Mouse (Mus musculus): ENCODE data around the gene Dyx1c1. TPM values are rescaled to one million over a fixed set of nuclear protein-coding genes. Genes with fewer than 3 reads are reported as not detected.
A peak's percentile ranks its signal among the peaks of the same experiment; 100 is the strongest.

Gene Dyx1c1
- polyA plus RNA-seq, 1 experiment from 2014 or later, result 2.4 TPM

DNA sequence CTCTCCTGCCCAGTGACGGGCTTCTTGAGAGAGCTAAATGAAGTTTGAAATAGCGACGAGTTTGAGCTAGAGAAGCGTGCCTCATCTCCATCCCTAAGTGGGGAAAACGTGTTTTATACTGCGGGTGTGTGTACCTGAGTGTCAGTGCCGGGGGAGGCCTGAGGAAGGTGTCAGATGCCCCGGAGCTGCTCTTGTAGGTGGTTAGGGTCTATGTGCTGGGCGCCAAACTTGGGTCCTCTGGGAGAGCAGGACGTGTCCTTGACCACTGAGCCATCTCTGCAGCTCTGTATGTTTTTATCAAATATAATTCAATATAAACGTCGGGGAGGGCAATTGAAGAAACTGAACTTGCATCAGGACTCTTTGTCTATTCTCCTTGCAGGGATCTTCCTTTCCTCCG is 14.3 kb upstream of the Dyx1c1 start:
- Histone ChIP-seq H3K4me3 (no peak overlapping the region), H3K27me3 (no peaks in the 10 kb centered on the region), H3K9ac (no peak overlapping the region), H3K27ac (replicated peaks) (no peak overlapping the region), H3K36me3 (peaks cover 38% of the 10 kb centered on the region), H3K4me2 (no peak overlapping the region), H3K9me3 (0 out of 2 replicates have a peak, but pooled peaks cover 7% of the 10 kb centered on the region), H3K4me1 (replicated peaks) (no peaks in the 10 kb centered on the region)
- ATAC-seq (ENCODE audit: low read depth), result no peak
- WGBS, result 92% methylated on average over 13 of the region's 13 CpGs

DNA sequence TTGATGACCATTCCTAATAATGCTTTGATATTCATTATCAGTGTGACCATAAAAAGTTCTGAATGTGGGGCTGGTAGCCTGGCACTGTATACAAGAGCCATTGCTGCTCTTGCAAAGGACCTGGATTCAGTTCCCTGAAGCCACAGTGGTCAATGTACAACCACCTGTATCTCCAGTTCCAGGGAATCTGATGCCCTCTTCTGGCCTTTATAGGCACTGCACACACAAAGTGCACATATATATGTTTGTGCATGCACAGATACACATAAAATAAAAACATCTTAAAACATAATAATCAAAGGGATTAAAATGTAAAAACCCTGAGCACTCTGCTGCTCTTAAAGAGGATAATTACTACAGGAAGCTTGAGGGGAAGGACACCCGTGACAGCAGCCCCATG is 11.6 kb upstream of the Dyx1c1 start:
- WGBS, result 100% methylated on average over 1 of the region's 1 CpGs
- ATAC-seq (ENCODE audit: low read depth), result no peak
- peaks cover 38% of the 10 kb centered on the region for H3K36me3 ChIP-seq
- H3K27me3 ChIP-seq, result no peaks in the 10 kb centered on the region
- no peak overlapping the region for H3K9ac ChIP-seq
- H3K4me2 ChIP-seq, result no peak overlapping the region
- H3K9me3 ChIP-seq, result 0 out of 2 replicates have a peak, but pooled peaks cover 7% of the 10 kb centered on the region
- no peaks in the 10 kb centered on the region for H3K4me1 ChIP-seq (replicated peaks)
- no peak overlapping the region for H3K4me3 ChIP-seq
- H3K27ac ChIP-seq (replicated peaks), result no peak overlapping the region

DNA sequence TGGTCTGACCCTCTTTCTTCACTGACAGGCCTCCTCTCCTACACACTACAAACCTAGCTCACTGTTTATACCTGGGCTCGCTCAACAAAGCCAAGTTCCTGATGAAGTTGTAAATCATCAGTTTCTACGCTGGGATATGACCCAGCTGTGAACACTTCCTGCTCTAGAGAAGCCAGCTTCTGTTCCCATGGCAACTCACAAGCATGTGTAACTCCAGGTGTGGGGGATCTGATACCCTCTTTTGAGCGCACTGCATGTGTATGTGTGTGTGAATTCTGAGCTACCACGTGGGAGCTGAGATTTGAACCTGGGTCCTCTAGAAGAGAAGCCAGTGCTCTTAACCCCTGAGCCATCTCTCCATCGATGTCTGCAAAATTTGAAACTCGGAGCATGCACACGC is 9.0 kb upstream of the Dyx1c1 start:
- WGBS, result 72% methylated on average over 7 of the region's 7 CpGs
- peaks cover 24% of the 10 kb centered on the region for H3K36me3 ChIP-seq
- 0 out of 2 replicates have a peak, but pooled peaks cover 7% of the 10 kb centered on the region for H3K9me3 ChIP-seq
- ATAC-seq (ENCODE audit: low read depth), result no peak
- H3K9ac ChIP-seq, result no peak overlapping the region
- no peaks in the 10 kb centered on the region for H3K27me3 ChIP-seq
- no peaks in the 10 kb centered on the region for H3K4me1 ChIP-seq (replicated peaks)
- no peak overlapping the region for H3K27ac ChIP-seq (replicated peaks)
- H3K4me2 ChIP-seq, result no peak overlapping the region
- H3K4me3 ChIP-seq, result no peak overlapping the region

DNA sequence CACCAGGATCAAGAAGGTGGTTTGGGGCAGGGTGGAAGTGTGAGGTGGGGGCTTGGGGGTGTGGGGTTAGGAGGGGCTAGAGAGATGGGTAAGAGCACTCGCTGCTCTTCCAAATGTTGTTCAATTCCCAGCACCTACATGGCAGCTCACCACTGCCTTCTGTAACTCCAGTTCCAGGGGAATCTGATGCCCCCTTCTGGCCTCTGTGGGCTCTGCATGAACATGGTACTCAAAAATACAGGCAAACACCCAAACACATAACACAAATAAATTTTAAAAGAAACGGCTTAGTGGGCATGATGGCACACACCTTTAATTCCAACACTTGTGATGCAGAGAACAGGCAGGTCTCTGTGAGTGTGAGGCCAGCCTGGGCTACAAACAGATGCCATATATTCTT is 3.8 kb upstream of the Dyx1c1 start:
- no peak overlapping the region for H3K27ac ChIP-seq (replicated peaks)
- H3K4me2 ChIP-seq, result no peak overlapping the region
- H3K27me3 ChIP-seq, result no peaks in the 10 kb centered on the region
- H3K36me3 ChIP-seq, result no peaks in the 10 kb centered on the region
- H3K9me3 ChIP-seq, result no peaks in the 10 kb centered on the region
- ATAC-seq (ENCODE audit: low read depth), result no peak
- H3K4me1 ChIP-seq (replicated peaks), result peaks cover 11% of the 10 kb centered on the region
- H3K9ac ChIP-seq, result no peak overlapping the region
- H3K4me3 ChIP-seq, result no peak overlapping the region
- WGBS, result 51% methylated on average over 2 of the region's 2 CpGs

DNA sequence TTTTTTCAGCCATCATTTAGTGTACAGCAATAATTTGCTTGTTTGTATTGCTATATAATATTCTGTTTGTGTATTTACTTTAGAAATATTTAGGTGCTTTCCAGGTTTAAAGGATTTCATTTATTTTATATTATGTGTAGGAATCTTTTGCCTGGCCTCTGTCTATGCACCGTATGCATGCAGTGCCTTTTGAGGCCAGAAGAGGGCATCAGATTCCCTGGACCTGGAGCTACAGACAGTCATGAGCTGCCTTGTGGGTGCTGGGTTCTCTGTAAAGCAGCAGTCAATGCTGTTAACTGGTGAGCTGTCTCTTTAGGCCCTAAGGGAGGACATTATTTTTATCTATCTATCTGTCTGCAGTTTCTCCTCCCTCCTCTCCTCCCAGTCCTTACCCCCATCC is 3.0 kb upstream of the Dyx1c1 start:
- Histone ChIP-seq H3K9ac (no peak overlapping the region), H3K27me3 (no peaks in the 10 kb centered on the region), H3K36me3 (no peaks in the 10 kb centered on the region), H3K9me3 (no peaks in the 10 kb centered on the region), H3K27ac (replicated peaks) (no peak overlapping the region), H3K4me2 (no peak overlapping the region), H3K4me3 (no peak overlapping the region), H3K4me1 (replicated peaks) (peaks cover 11% of the 10 kb centered on the region)
- no peak for ATAC-seq (ENCODE audit: low read depth)
- 13% methylated on average over 1 of the region's 1 CpGs for WGBS

DNA sequence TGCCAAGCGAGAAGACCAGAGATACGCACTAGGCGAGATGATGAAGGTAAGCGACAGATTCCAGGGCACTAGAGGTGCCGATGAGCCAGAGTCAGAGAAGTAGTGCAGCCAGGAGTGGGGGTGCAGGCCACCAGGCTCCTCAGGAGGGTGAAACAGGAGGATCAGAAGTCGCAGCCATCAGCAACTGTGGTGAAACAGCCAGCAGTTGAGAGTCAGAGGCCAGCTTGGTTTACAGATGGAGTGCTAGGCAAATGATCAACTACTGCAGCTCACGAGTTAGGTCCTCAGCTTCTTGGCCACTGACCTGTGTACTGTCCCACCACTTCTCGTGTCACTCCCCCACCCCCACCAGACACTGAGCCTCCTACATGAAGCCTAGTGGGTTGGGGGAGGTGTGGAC is 2.8 kb downstream of the Dyx1c1 start:
- Histone ChIP-seq H3K4me3 (no peak overlapping the region), H3K36me3 (no peaks in the 10 kb centered on the region), H3K9me3 (no peaks in the 10 kb centered on the region), H3K4me1 (replicated peaks) (peaks cover 11% of the 10 kb centered on the region), H3K9ac (no peak overlapping the region), H3K4me2 (no peak overlapping the region), H3K27ac (replicated peaks) (no peak overlapping the region), H3K27me3 (no peaks in the 10 kb centered on the region)
- no peak for ATAC-seq (ENCODE audit: low read depth)
- WGBS, result 83% methylated on average over 8 of the region's 8 CpGs

DNA sequence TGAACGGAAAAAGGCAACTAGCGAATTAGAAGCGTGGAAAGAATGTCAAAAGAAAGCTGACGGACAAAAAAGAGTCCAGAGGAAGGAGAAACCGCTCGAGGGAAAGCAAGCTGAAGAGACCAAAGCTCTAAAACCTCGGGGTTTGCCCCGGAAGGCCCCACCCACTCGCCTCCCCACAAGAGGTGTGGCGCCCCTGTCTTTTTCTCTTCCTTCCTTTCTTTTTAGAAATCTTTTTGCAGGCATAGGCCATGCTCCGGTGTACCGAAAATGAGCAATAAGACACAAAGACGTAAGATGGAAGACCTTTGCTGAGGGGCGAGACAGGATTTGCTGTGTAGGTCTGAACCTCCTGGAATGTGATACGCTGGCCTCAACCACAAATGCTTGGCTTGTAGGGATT is 3.4 kb downstream of the Dyx1c1 start:
- Histone ChIP-seq H3K4me2 (no peak overlapping the region), H3K27ac (replicated peaks) (no peak overlapping the region), H3K9me3 (no peaks in the 10 kb centered on the region), H3K36me3 (no peaks in the 10 kb centered on the region), H3K9ac (no peak overlapping the region), H3K4me3 (no peak overlapping the region), H3K4me1 (replicated peaks) (peaks cover 11% of the 10 kb centered on the region), H3K27me3 (no peaks in the 10 kb centered on the region)
- no peak for ATAC-seq (ENCODE audit: low read depth)
- WGBS, result 83% methylated on average over 15 of the region's 15 CpGs

DNA sequence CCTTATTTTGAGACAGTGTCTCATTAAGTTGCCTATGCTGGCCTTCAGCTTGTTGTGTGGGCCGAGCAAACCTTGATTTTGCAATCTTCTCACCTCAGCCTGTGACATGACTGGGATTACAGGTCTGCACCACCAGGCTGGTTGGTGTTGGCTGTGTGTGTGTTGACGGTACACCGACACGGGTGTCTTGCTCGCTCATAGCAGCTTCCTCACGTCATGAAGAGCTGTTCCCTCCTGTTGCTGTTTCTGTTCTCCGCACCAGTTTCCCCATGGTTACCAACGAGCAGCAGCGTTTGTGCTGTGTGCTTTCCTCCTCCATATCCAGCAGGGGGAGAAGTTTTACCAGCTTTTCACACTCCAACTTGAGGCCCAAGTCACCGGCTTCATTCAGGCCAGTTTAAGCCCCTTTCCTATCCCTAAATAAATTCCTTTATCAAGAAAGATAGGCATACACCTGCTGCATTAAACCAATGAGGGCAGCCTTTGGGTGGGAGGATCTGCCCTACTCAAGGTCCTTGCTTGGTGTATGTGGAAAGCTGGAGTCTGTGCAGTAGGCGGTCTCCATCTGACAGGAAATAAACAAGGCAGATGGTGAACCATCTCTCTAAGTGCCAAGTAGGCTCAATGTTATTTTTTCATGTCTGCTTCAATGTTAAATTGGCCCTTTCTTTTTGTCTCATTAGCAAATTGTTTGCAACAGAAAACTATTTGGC is 9.9 kb downstream of the Dyx1c1 start:
- H3K27ac ChIP-seq (replicated peaks), result no peak overlapping the region
- no peaks in the 10 kb centered on the region for H3K4me1 ChIP-seq (replicated peaks)
- 0 out of 2 replicates have a peak overlapping the region, but pooled peaks have one; percentile 1 for H3K9ac ChIP-seq
- H3K4me2 ChIP-seq, result no peak overlapping the region
- H3K4me3 ChIP-seq, result no peak overlapping the region
- 37% methylated on average over 11 of the region's 11 CpGs for WGBS
- H3K36me3 ChIP-seq, result no peaks in the 10 kb centered on the region
- H3K27me3 ChIP-seq, result no peaks in the 10 kb centered on the region
- H3K9me3 ChIP-seq, result no peaks in the 10 kb centered on the region
- ATAC-seq (ENCODE audit: low read depth), result peak; percentile 74; the same call in 1 of the 2 replicates

DNA sequence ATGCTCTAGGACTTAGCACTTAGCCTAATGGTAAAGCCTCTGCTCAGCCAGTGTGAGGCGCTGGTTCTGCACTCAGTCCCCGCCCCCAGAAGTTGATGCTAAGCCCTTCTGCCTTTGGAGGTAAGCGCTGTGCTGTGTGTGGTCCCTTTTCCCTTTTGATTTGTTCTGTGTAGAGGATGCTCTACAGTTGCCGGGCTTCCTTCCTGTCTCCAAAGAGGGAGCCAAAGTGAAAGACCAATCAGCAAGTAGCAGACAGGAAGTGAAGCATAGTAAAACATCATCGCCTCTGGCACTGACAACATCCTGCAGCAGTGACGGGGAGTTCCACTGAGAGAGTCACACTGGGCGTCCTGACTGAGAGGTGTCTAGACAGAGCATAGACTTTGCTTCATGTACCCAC is 11.3 kb downstream of the Dyx1c1 start:
- Histone ChIP-seq H3K36me3 (no peaks in the 10 kb centered on the region), H3K27ac (replicated peaks) (no peak overlapping the region), H3K4me2 (no peak overlapping the region), H3K9ac (no peak overlapping the region), H3K4me1 (replicated peaks) (no peaks in the 10 kb centered on the region), H3K4me3 (no peak overlapping the region), H3K9me3 (no peaks in the 10 kb centered on the region), H3K27me3 (no peaks in the 10 kb centered on the region)
- WGBS, result 76% methylated on average over 7 of the region's 7 CpGs
- no peak for ATAC-seq (ENCODE audit: low read depth)

DNA sequence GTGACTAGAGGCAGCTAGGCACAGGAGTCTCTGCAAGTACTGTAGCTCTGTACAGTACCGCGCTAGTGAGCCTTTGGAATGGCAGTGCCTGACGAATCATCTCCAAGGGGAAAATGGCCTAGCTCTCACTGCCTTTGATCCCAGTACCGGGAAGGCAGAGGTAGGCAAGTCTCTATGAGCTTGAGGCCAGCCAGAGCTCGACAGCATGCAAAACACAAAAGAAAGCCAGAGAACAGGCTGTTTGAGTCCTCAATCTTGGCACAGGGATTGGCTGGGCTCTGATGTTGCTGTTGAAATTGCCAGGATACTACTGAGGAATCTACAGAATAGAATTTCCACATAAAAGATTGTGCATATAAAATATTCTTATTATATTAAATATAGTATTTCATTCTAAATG is 13.8 kb downstream of the Dyx1c1 start:
- 89% methylated on average over 5 of the region's 5 CpGs for WGBS
- H3K4me2 ChIP-seq, result no peak overlapping the region
- no peak overlapping the region for H3K4me3 ChIP-seq
- H3K9me3 ChIP-seq, result no peaks in the 10 kb centered on the region
- no peak for ATAC-seq (ENCODE audit: low read depth)
- no peak overlapping the region for H3K27ac ChIP-seq (replicated peaks)
- no peaks in the 10 kb centered on the region for H3K27me3 ChIP-seq
- no peaks in the 10 kb centered on the region for H3K36me3 ChIP-seq
- H3K9ac ChIP-seq, result no peak overlapping the region
- H3K4me1 ChIP-seq (replicated peaks), result no peaks in the 10 kb centered on the region

DNA sequence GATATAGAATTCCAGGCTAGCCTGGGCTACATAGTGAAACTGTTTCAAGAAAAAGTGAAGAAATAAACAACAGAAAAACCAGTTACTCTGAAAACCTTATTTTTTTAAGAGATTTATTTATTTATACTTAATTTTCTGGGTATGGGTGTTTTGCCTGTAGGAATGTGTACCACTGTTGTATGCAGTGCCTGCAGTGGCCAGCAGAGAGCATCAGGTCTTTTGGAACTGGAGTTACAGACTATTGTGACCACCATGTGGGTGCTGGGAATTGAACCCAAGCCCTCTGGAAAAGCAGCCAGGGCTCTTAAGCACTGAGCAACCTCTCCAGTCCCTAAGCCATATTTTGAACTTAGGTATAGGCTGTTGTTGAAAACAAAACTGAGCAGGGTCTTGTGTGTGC is 14.4 kb downstream of the Dyx1c1 start:
- Histone ChIP-seq H3K27me3 (no peaks in the 10 kb centered on the region), H3K4me3 (no peak overlapping the region), H3K4me1 (replicated peaks) (no peaks in the 10 kb centered on the region), H3K9ac (no peak overlapping the region), H3K4me2 (no peak overlapping the region), H3K36me3 (no peaks in the 10 kb centered on the region), H3K9me3 (no peaks in the 10 kb centered on the region), H3K27ac (replicated peaks) (no peak overlapping the region)
- ATAC-seq (ENCODE audit: low read depth), result no peak

DNA sequence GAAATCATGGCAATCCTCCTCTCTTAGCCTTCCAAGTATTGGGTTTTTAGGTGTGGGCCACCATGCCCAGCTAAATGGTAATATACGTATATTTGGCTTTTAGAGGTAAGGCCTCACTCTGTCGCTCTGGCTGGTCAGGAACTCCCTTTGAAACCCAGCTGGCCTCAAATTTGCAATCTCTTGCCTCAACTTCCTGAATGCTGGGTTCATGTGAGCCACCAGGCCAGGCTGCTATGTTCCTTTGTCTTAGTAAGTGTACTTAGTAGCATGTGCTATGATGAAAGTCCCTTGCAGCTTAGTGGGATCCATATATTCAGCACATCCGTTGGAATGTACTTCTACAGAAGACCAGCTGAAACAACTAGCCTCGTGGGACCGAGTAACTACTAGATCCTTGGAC is 16.1 kb downstream of the Dyx1c1 start:
- no peak overlapping the region for H3K27ac ChIP-seq (replicated peaks)
- H3K36me3 ChIP-seq, result no peaks in the 10 kb centered on the region
- no peak overlapping the region for H3K4me3 ChIP-seq
- H3K4me1 ChIP-seq (replicated peaks), result no peaks in the 10 kb centered on the region
- no peaks in the 10 kb centered on the region for H3K9me3 ChIP-seq
- no peaks in the 10 kb centered on the region for H3K27me3 ChIP-seq
- no peak overlapping the region for H3K9ac ChIP-seq
- ATAC-seq (ENCODE audit: low read depth), result no peak
- 92% methylated on average over 5 of the region's 5 CpGs for WGBS
- H3K4me2 ChIP-seq, result no peak overlapping the region

DNA sequence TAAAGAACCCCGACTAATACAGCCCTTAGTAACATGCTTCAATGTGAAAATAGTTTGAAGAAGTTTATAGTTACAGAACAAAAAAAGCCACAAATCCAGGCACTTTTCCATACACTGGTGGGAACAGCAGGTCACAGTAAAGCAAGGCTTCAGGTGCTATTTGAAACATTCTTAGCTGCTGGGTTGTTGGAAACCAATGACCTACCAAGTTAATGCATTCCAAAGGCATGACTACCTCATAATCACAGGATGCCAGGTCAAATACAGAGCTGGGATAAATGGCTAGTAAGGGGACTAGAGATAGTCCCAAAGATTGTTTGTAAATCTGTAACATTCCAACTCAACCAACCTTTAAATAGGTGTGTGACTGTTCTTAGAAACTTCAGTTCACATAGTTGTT is 16.7 kb downstream of the Dyx1c1 start:
- no peaks in the 10 kb centered on the region for H3K27me3 ChIP-seq
- ATAC-seq (ENCODE audit: low read depth), result no peak
- H3K4me3 ChIP-seq, result no peak overlapping the region
- H3K9ac ChIP-seq, result no peak overlapping the region
- no peak overlapping the region for H3K27ac ChIP-seq (replicated peaks)
- 89% methylated on average over 1 of the region's 1 CpGs for WGBS
- H3K9me3 ChIP-seq, result no peaks in the 10 kb centered on the region
- H3K4me2 ChIP-seq, result no peak overlapping the region
- no peaks in the 10 kb centered on the region for H3K36me3 ChIP-seq
- no peaks in the 10 kb centered on the region for H3K4me1 ChIP-seq (replicated peaks)
